Mouse (Mus musculus) inflammation-experienced regulatory T-cells, adult 6 months (primary cell): Measurements from ENCODE around the gene Rab5b. TPM values are rescaled to one million over a fixed set of nuclear protein-coding genes. Genes with fewer than 3 reads are reported as not detected.
A peak's percentile ranks its signal among the peaks of the same experiment; 100 is the strongest.
"Not testable (repeated sequence)": the region's sequence is repeated elsewhere in the genome, so short reads cannot be mapped to it uniquely, and the experiment has no call there.

ENCODE experiments used
- ATAC-seq: one replicate; pipeline ENCODE4 v1.8.0; 2017
- polyA plus RNA-seq, 3 experiments: library from polyadenylated mRNA; unstranded; fragments of 100-300 nt; shearing (Covaris generic); gene quantifications; one replicate each; pipeline ENCODE4 v1.2.1; 2017

Rab5b gene
- 10 to 100 TPM; 44.3 to 69.5 (median 63.9) TPM for polyA plus RNA-seq

DNA sequence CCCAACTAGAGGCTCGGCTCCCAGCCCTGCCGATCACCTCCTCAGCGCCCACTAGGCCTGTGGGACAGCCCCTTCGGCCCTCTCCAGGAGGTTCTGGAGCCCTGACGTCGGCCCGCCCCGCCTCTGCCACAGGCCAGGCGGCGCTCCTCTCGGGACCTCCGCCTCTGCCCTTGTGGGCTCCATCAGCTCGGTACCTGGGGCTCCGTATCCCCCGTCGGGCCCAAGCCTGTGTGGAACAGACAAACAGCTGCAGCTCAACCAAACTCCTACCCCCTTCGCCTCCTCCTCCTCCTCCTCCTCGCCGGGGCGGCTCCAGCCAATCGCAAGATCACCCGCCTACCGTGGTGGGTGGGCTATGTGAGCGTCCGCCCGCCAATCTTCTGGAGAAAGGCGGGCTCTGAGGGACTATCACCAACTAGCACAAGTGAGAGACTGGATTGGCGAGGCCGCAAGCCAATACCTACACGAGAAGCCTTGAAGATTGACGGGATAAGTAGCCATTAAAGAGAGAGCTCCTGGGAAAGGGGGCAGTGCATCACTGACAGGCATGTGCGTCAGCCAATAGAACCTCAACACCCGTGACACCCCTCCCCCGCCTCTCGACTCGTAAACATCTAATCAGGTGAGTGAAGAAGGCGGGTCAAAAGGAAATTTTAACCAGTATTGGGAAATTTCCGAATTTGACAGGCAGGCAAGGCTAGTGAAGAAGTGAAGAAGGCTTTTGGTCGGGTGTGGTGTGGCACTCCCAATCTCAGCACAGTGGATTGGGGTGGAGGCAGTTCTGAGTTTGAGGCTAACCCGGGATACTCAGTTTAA lies at the start of gene Rab5b:
Gene Rab5b (minus strand): TSS at position 273 of the 816 bp plus-strand sequence.
- ATAC-seq = peak; percentile 99

DNA sequence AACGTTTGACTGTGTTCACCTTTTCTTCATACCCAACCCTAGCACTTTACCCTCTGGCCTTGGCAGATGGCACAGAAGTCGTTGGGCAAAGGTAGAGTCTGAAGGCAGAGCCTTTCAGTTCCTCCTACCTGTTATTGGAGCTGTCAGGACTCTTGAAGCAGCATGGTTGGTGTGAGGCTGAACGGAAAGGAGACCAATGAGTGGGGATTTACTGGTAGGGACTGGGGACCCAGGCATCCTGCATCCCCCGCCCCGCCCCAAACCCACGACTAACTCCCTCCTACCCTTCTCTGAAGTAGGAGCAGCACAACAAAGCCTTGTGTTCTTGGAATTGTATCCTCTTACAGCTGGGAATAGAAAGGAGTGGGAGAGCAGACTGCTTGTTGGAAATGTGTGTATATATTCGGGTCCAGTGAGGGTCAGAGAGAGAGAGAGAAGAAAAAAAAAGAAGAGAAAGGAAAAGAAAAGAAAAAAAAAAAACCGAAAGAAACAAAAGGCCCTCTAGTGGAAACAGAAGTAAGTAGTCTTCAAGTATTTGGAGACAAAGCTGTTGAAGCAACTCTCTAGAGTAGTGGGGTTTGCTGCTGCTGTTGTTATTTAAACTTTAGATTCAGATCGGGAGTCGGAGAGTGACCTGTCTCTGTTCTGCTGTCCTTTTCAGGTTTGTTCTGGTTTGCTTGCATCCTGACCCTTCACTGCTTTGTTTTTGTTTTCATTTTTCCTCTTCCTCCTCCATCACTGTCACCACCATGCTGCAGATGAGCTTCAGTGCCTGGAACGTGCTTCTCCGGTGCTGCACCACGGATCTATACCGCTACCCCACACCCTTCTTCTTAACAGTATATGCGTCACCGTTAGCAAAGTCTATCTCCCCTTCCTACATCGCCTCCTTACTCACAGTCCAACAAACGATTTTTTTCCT lies 48.9 kb upstream of the Rab5b start, which contains the start of gene Dgka:
Gene Dgka (minus strand): TSS at position 176 of the 922 bp plus-strand sequence.
- ATAC-seq = peak; percentile 30

DNA sequence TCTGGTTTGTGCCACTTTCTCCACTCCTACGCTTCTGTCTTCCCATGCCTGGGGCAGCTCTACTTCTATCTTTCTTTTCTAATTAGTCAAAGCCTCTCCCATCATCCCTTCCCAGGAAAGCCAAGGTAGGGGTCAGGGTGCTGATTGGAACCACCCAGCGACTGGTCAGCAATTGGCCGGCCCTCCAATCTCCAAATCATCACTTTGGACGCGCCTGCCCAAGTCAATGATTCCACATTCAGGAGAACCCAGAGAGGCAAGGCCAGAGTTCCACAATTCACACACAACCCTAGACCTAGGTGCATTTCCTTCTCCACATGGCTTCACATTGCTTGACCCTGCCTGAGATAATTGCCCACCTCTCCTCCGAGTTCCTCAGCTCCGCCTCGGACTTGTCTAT lies 48.1 kb upstream of the Rab5b start:
- no peak for ATAC-seq

DNA sequence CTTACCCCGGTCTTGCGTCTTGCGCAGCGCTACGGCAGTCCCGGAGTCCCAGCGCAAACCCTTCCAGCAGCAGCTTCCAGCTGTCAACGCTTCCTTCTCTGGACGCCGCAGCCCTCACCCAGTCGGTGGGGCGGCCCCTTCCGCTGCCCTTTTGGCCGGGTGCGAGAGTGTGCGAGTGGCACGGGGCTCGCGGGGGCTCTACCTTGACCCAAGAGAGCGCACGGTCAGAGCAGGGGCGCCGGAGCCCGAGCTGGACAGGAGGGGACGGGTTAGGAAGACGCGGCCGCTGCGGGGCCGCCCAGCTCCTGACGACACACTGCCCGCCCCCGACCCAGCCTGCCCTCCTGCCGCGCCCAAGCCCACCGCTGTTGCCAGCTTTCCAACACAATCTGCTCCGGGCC lies 47.7 kb upstream of the Rab5b start:
- ATAC-seq = no peak

DNA sequence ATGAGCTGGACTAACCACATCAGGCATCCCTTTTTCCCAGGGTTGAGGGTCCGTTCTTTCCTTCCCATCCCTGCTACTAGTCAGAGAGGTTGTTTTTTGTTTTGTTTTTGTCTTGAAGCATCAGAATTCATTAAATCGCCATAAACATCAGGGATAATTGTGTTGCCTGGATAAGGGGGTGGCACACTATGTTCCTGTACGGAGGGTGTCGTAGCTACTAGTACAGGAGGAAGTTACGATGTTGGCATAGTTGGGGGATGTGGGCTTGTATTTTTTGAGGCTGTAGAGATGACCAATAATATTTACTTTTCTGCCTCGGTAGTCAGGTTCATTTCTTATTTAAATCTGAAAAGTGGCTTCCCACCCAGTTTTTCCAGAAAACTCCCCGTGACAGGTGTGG lies 47.2 kb upstream of the Rab5b start:
- no peak for ATAC-seq

DNA sequence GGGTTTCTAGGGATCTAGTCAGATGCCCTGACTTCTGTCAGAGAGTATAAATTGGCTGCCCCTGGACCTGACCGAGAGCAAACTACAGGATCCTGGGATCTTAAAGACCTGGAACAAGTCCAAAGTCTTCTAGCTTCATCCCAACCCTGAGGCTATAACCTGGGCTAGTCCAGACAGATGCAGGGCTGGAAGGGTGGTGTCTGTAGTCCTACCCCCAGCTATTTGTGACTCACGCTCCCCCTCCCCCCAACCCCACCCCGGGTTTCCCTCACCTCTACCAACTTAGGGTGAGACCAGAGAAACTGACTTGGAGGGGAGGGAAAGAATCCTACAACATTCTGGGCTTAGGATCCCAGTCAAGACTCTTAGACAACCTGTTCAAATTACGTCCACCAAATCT lies 46.6 kb upstream of the Rab5b start:
- no peak for ATAC-seq

DNA sequence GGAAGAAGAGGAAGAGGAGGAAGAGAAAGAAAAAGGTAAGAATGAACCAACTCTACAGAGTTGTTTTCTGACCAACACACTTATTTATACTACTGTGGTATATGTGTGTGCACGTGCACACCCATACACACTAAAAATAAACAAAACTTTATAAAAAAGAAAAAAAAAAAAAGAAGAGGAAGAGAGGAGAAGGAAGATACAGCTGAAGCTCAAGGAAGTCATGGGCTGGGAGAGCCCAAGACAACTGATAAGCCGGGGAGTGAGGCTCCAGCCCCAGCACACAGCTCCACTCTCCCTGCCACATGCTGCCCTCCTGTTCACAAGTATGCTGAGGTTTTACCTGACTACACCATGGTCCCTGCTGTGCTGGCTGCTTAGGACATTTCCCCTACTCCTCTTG lies 44.2 kb upstream of the Rab5b start:
- ATAC-seq = no peak

DNA sequence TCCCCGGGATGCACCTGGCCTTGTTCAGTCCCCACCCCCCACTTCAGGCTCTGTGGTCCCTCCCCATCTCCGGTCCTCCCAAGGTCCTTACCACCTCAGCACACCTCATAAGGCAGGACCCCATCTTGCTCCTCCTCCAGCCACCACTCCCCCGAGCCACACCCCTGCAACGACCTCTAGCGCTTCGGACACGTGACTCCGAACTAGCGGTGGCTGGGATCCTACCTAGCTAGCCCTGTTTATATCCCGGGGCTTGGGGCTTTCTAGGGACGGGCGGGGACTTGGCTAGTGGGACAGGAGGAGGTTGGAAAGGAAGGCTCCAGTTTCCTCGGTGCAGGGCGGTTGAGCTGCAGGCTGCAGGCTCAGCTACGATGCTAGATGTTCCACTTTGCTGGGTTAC lies 41.4 kb upstream of the Rab5b start:
- ATAC-seq = no peak

DNA sequence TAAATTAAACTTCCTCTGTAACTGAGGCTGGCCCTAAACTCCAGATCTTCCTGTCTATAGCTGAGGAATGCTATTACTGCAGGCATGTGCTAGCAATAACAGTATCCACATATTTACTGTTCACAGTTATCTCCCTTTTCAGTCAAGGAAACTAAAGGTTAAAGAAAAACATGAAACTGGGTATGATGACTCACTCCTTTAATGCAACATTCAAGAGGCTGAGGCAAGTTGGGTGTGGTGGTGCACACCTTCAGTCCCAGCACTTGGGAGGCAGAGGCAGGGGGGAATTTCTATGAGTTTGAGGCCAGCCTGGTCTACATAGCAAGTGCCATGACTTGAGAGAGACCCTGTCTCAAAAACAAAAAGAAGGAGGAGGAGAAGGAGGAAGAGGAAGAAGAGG lies 35.9 kb upstream of the Rab5b start:
- no peak for ATAC-seq

DNA sequence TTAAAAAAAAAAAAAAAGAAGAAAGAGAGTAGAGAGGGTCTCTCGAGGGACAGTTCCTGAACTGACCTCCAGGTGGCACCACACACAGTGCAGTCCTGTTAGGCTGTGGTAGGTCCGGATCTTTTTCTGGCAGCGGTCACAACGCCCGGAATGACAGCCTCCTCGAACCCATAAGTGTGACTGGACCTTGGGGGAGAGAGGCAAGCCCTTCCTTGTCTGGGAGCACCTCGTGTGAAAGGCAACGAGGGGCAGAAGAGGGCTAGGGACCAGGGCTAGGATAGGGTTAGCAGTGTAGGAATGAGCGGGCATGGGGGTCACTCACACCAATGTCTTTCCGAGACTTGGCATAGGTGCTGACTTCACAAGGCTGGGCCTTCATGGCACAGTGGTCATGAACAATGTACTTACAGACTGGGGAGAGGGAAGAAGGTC lies 35.0 kb upstream of the Rab5b start:
- peak; percentile 57 for ATAC-seq

DNA sequence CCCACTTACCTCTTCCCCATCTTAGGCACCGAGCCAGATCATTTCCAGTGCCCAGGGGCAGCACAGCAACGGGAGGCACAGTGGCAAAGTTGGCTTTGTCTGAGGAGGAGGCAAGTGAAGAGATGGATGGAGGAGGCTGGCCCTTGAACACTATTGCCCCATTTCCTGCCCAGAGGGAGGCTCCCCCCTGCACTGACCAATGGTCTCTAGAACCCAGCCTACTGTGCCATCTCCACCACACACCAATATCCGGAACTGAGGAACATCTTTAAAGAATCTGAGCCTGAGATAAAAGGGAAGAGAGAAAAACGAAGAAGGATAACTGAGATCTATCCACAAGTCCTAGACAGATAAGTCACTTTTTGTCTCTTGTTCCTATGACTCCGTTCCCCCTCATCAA lies 32.0 kb upstream of the Rab5b start:
- no peak for ATAC-seq

DNA sequence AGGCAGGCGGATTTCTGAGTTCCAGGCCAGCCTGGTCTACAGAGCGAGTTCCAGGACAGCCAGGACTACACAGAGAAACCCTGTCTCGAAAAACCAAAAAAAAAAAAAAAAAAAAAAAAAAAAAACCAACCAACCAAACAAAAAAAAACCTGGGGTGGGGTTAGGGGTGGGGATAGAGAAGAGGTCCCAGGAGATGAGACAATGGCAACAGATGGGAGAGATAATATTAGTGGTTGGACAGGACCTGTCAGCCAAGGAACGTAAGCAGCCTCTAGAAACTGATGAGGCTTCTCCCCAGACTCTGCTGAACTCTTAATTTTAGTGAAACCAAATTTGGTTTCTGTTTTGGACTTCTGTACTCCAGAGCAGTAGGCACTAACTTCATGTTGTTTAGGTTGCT lies 29.4 kb upstream of the Rab5b start:
- not testable (repeated sequence) for ATAC-seq

DNA sequence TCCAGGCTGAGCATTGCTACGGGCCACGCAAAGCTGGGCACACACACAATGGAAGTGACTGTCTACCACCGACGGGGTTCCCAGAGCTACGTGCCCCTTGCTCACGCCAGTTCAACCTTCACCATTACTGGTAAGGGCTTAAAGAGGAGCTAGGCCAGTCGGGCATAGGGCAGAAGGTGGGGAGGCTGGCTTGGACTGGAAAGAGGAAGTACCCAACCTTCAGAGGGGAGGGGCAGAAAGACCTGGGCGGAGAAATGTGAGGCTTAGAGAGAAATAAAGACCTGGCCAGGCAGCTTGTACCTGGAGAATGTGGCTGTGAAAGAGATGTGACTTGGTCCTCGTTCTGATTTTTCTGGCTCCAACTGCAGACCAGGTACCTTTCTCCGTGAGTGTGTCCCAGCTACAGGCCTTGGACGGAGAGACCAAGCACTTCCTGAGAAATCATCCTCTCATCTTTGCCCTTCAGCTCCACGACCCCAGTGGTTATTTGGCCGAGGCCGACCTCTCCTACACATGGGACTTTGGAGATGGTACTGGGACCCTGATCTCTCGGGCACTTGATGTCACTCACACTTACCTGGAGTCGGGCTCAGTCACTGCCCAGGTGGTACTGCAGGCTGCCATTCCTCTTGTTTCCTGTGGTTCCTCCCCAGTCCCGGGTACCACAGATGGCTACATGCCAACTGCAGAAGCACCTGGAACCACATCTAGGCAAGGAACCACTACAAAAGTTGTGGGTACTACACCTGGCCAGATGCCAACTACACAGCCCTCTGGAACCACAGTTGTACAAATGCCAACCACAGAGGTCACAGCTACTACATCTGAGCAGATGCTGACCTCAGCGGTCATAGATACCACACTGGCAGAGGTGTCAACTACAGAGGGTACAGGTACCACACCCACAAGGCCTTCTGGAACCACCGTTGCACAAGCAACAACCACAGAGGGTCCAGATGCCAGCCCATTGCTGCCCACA lies 19.8 kb upstream of the Rab5b start:
- ATAC-seq = peak; percentile 49

DNA sequence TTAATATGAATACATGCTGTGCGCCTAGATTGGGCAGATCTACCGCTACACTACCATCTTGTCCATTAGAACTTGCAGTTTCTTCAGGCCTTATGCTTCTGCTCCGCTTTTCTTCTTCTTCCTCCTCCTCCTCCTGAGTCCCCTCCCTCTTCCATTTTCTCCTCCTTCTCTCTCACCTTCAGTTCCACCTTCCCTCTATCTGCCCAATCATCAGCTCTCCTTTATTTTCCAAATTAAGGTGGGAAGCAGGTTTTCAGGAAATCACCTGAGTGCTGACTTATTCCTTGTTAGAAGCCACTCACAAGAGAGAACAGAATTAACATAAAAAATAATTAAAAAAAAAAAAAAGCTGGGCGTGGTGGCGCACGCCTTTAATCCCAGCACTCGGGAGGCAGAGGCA lies 15.3 kb upstream of the Rab5b start:
- not testable (repeated sequence) for ATAC-seq

DNA sequence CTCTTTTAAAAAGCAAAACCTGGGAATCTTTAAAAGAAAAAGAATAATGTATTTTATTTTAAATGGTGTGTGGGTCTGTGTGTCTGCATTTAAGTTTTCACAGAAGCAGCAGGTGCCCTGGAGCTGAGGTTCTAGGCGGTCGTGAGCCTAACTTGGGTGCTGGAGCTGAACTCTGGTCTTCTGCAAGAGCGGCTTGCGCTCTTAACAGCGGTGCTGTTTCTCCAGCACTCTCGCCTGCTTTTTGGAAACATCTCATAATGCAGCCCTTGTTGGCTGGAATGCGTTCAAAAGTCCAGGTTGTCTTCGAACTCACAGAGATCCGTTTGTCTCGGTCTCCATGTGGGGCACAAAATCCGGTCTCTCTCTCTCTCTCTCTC lies 9.2 kb upstream of the Rab5b start:
- peak; percentile 30 for ATAC-seq

DNA sequence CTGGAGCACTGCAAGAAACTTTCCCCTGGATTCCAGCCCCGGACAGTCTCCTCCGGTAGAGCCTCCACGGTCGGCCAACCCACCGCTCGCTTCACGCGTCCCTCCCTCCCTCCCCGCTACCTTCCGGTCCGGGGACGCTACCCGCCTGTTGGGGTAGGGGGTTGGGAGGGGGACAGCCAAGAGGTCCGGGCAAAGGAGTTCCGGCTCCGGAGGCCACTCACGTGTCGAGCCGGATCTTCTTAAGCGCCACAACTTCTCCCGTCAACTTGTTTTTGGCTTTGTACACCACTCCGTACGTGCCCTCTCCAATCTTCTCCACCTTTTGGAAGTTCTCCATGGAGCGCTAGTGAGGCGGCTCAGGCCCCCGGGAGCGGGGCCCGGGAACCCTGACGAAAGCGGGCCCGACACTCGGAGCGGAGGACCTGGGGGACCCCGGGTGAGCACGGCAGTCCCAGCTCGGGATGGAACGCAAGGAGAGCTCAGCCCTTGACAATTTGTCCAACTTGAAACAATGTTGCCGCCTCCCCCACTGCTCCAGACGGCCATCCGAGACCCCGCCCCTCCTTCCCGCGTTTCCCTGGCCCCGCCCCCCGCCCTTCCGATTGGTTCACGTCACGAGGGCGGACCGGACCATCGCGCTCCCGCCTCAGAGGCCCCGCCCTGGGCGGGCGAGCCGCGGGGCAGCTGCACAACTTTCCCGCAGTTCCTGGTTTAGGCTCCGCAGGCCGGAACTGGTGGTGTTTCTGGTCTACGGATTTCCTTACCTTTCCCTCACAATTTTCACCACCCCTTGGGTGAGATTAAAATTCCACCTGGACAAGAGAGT lies 8.6 kb upstream of the Rab5b start, which contains the start of gene Cdk2:
Gene Cdk2 (minus strand): TSS at position 541 of the 826 bp plus-strand sequence.
- ATAC-seq = peak; percentile 89

DNA sequence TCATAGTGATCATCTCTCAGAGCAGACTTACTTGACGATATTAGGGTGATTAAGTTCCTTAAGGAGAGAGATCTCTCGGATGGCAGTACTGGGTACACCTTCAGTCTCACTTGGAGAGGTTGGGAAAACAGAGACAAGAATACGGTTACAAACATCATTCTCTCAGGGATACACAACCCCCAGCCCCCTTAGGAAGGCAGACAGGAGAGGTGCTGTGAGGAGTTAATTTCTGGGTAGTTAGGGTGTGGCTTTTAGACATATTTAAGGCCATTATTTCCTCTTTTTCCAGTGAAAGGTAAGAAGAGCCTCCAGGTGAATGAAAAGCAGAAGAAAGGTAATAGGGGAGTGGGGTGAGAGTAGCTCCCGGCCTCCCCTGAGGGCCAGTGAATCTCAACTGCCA lies 7.8 kb upstream of the Rab5b start, which contains the start of gene Pmel:
Gene Pmel (plus strand): TSS at position 301 of the 400 bp plus-strand sequence.
- ATAC-seq = no peak

DNA sequence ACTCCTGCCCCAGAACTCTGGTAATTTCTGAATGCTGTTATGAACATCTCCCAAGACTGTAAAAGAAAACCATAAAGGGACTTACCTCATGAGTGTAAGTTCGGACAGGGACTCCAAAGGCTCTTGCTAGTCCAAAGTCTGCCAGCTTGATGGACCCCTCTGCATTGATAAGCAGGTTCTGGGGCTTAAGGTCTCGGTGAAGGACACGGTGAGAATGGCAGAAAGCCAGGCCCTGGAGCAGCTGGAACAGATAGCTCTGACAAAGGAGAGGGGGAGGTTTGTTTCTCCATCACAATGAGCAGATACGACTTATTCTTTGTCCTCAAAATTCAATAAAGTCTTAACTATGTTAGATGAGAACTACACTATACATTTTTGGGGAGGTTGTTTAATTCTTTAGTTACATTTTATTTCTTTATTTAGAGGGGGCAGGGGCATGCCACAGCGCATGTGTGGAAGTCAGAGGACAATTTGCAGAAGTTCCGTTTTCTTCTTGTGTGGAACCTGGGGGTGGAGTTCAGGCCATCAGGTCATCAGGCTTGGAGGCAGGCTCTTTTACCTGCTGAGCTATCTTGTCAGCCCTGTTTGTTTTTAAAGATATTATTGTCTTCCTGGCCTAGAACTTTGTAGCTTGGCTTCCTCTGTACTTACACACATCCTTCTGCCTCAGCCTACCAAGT lies 6.4 kb upstream of the Rab5b start:
- ATAC-seq = no peak

DNA sequence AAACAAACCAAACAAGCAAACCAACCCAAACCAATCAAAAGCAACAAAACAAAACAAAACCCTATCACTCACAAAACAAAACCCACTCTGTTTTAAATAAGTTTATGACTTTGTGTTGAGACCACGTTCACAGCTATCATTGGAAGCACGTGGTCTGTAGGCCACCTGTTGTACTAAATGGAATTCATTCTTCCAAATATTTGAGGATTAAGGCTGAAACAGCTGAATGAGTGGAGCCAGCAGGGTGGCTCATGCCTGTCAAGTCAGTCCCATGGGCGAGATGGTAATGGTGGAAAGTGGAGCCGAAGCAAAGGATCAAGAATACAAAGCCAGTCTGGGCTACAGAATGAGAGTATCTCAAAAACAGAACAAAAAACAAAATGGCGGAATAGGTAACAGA lies 4.6 kb upstream of the Rab5b start:
- ATAC-seq = no peak

DNA sequence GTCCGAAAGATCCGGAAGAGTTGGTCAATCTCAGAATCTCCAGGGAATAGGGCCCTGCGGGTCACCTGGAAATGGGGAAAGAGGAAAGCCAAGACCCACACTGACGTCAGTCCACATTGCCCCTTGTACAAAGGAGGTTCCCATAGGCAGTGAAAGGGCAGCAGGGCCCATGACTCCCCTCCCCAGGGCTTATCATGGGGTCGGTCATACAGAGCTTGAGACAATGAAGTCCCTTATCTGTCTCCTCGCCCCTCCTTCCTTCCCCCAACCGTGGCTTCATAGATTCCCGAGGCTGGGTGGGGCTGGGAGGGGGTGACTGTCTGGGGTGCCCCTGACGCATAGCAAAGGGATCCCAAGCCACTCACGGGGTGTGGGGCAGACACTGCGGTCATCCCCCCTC lies 3.5 kb upstream of the Rab5b start:
- no peak for ATAC-seq

DNA sequence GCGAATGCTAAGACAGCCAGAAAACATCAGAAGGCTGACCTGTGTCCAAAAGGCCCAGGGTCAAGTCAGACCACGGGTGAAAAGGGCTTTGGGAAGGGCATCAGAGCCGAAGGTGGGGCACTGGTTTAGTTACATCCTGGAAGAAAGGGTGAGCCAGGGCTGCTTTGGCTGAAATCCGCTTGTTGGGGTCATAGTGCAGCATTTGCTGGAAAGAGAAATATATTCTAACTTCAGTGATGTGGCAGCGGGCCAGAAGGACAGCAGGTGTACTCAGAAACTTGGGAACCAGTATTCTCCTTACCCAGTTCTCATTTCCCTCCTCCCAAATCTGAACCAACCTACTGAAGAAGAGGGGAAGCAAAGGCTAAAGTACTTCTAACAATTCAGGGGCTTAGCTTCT lies 2.9 kb upstream of the Rab5b start:
- ATAC-seq = no peak
